Mouse (Mus musculus) stomach, embryonic 16.5 days (tissue): ENCODE data around the gene Dock1. TPM values are rescaled to one million over a fixed set of nuclear protein-coding genes. Genes with fewer than 3 reads are reported as not detected.

Experiments used
- ATAC-seq: fragments of 200-750 bp; cut with Nextera tagmentation; 2 replicates; pipeline ENCODE4 v1.8.0; 2017; ENCODE audit warnings: moderate number of reproducible peaks, moderate TSS enrichment; ENCODE audit not compliant: insufficient read depth, low FRiP score
- H3K27ac ChIP-seq: fragments of 300-500 bp; sonication (generic); 2 replicates; pipeline ENCODE4 v1.5.1; 2014; ENCODE audit warnings: low read length
- H3K27me3 ChIP-seq: fragments of 300-500 bp; sonication (generic); 2 replicates; pipeline ENCODE4 v1.6.1; 2014; ENCODE audit warnings: low read length, control low read depth, mixed read lengths; ENCODE audit not compliant: control insufficient read depth, insufficient read depth
- H3K36me3 ChIP-seq: fragments of 300-500 bp; sonication (generic); 2 replicates; pipeline ENCODE4 v1.6.1; 2014; ENCODE audit warnings: low read length; ENCODE audit not compliant: control insufficient read depth, insufficient read depth
- H3K4me1 ChIP-seq: fragments of 300-500 bp; sonication (generic); 2 replicates; pipeline ENCODE4 v1.6.1; 2014; ENCODE audit warnings: low read length, control low read depth, mixed read lengths; ENCODE audit not compliant: control insufficient read depth, insufficient read depth
- H3K4me2 ChIP-seq: fragments of 300-500 bp; sonication (generic); 2 replicates; pipeline ENCODE4 v1.6.1; 2014; ENCODE audit warnings: low read depth, low read length, mixed read lengths
- H3K4me3 ChIP-seq: fragments of 300-500 bp; sonication (generic); replicated peaks from 2 replicates; pipeline ENCODE4 v1.5.1; 2014; ENCODE audit warnings: mild to moderate bottlenecking, low read length
- H3K9ac ChIP-seq: fragments of 300-500 bp; sonication (generic); 2 replicates; pipeline ENCODE4 v1.6.1; 2014; ENCODE audit warnings: low read length
- H3K9me3 ChIP-seq: fragments of 300-500 bp; sonication (generic); replicated peaks from 2 replicates; pipeline ENCODE4 v1.6.1; 2016; ENCODE audit warnings: low read length, control low read depth; ENCODE audit not compliant: control insufficient read depth
- WGBS: fragments of 180-500 bp; shearing (Covaris S2); extraction: QIAGEN DNeasy Blood & Tissue Kit; methylation state at CpG from one replicate; pipeline ENCODE4 v1.1.7; 2014; 5-methylcytosine and 5-hydroxymethylcytosine counted together
- polyA plus RNA-seq: library from polyadenylated mRNA; unstranded; fragments of >200 nt; fragmentation: Nextera tagmentation; extraction: Ambion mirVana; gene quantifications from 2 replicates; pipeline ENCODE4 v1.2.1, GENCODE M21; 2015

Gene Dock1
- polyA plus RNA-seq, 1 experiment from 2014 or later: 31.3 TPM

DNA sequence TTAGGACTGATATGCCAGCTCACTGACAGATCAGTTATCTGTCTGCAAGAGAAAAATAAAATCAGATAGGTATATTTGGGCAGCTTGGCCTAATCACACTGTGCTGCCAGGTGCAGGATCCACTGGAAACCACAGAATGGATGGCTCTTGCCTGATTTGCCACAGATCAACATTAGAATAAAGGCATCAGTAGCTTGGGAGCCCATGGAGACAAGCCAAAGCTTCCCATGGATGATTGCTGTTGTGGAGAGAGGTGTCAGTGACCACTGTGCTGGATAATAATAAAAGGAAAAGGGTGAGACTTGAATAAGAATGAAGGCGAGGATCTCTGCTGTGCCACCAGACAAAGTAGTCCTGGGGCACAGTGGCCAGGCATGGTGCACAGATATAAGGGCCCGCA is 540.4 kb downstream of the Dock1 start:
- no peak overlapping the region for H3K27ac ChIP-seq
- H3K36me3 ChIP-seq: no peaks in the 10 kb centered on the region
- H3K4me1 ChIP-seq: no peaks in the 10 kb centered on the region
- H3K9ac ChIP-seq: no peak overlapping the region
- WGBS: 86% methylated on average over 2 of the region's 2 CpGs
- no peaks in the 10 kb centered on the region for H3K27me3 ChIP-seq
- no peak overlapping the region for H3K4me2 ChIP-seq
- no peaks in the 10 kb centered on the region for H3K9me3 ChIP-seq
- no peak overlapping the region for H3K4me3 ChIP-seq
- no peak for ATAC-seq

DNA sequence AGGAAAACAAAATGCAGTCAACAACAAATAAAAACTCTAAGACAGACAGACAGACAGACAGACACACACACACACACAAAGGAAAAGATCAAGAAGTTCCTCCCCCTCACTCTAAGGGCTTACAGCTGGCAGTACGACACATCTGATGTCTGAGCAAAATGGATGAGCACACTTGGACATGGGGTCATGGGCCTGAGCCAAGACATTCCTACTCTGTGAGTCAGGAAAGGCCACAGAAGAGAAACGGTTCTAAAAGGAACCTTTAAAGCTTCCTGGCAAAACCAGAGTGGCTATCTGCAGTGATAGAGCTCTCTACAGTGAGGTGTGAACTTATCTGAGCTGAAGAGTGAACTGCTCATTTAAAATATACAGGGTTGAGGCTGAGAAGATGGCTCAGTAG is 542.1 kb downstream of the Dock1 start:
- ATAC-seq: peak; percentile 62
- WGBS: 26% methylated on average over 2 of the region's 2 CpGs
- Histone ChIP-seq H3K36me3 (no peaks in the 10 kb centered on the region), H3K27ac (no peak overlapping the region), H3K9me3 (no peaks in the 10 kb centered on the region), H3K4me2 (no peak overlapping the region), H3K4me3 (no peak overlapping the region), H3K27me3 (no peaks in the 10 kb centered on the region), H3K4me1 (no peaks in the 10 kb centered on the region), H3K9ac (no peak overlapping the region)

DNA sequence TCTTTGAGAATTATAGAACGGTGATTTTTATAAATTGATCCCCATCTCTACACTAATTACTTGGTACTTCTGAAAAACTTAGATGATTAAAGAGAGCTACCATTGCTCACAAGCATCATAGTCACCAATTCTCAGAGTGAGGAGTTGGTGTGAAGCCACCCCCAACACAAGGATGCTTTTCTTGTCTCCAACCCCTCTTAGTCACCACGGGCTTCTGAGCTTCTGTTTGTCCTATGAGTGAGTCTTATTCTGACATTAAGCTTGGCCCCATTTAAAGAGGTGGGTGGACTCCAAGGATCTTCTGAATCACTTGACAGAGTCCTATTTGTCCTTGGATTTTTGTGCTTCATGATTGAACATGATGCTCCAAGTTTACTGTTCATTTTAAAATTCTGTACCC is 551.0 kb downstream of the Dock1 start:
- H3K4me1 ChIP-seq: no peaks in the 10 kb centered on the region
- no peak overlapping the region for H3K9ac ChIP-seq
- no peaks in the 10 kb centered on the region for H3K27me3 ChIP-seq
- no peak for ATAC-seq
- H3K4me2 ChIP-seq: no peak overlapping the region
- H3K4me3 ChIP-seq: no peak overlapping the region
- 82% methylated on average over 2 of the region's 2 CpGs for WGBS
- H3K36me3 ChIP-seq: no peaks in the 10 kb centered on the region
- H3K27ac ChIP-seq: no peak overlapping the region
- H3K9me3 ChIP-seq: peaks cover 3% of the 10 kb centered on the region; the same call in 1 of the 2 replicates
